Mouse (Mus musculus) forebrain, embryonic 11.5 days (tissue): ENCODE measurements around the gene Gm2431. TPM values are rescaled to one million over a fixed set of nuclear protein-coding genes. Genes with fewer than 3 reads are reported as not detected.
"Not testable (repeated sequence)": the region's sequence is repeated elsewhere in the genome, so short reads cannot be mapped to it uniquely, and the experiment has no call there.

ENCODE experiments used
- ATAC-seq: fragments of 200-750 bp; cut with Nextera tagmentation; replicated peaks from 2 replicates; pipeline ENCODE4 v1.8.0; 2017; ENCODE audit warnings: moderate TSS enrichment; ENCODE audit not compliant: low FRiP score
- DNase-seq: peaks from one replicate; pipeline ENCODE4 v3.0.0-alpha.2; 2017; ENCODE audit warnings: low spot score
- H3K27ac ChIP-seq: fragments of 300-500 bp; sonication (generic); 2 replicates; pipeline ENCODE4 v1.5.1; 2014; ENCODE audit warnings: low read depth, low read length
- H3K27me3 ChIP-seq: fragments of 300-500 bp; sonication (generic); 2 replicates; pipeline ENCODE4 v1.6.1; 2014; ENCODE audit warnings: mild to moderate bottlenecking, low read length, mixed read lengths; ENCODE audit not compliant: control insufficient read depth, insufficient read depth
- H3K36me3 ChIP-seq: fragments of 300-500 bp; sonication (generic); 2 replicates; pipeline ENCODE4 v1.6.1; 2014; ENCODE audit warnings: mild to moderate bottlenecking, low read length, moderate library complexity, mixed read lengths; ENCODE audit not compliant: control insufficient read depth, insufficient read depth
- H3K4me1 ChIP-seq: fragments of 300-500 bp; sonication (generic); replicated peaks from 2 replicates; pipeline ENCODE4 v1.6.1; 2014; ENCODE audit warnings: low read length, mixed read lengths; ENCODE audit not compliant: control insufficient read depth, insufficient read depth
- H3K4me2 ChIP-seq: fragments of 300-500 bp; sonication (generic); 2 replicates; pipeline ENCODE4 v1.6.1; 2014; ENCODE audit warnings: low read depth, mild to moderate bottlenecking, low read length, moderate library complexity, mixed read lengths; ENCODE audit not compliant: severe bottlenecking
- H3K4me3 ChIP-seq: fragments of 300-500 bp; sonication (generic); 2 replicates; pipeline ENCODE4 v1.5.1; 2014; ENCODE audit warnings: low read depth, low read length
- H3K9ac ChIP-seq: fragments of 300-500 bp; sonication (generic); 2 replicates; pipeline ENCODE4 v1.6.1; 2014; ENCODE audit warnings: low read length
- H3K9me3 ChIP-seq: fragments of 300-500 bp; sonication (generic); 2 replicates; pipeline ENCODE4 v1.6.1; 2016; ENCODE audit warnings: low read length, mixed read lengths; ENCODE audit not compliant: control insufficient read depth
- WGBS: fragments of 180-500 bp; shearing (Covaris S2); extraction: QIAGEN DNeasy Blood & Tissue Kit; methylation state at CpG from one replicate; pipeline ENCODE4 v1.1.7; 2014; 5-methylcytosine and 5-hydroxymethylcytosine counted together
- polyA plus RNA-seq: library from polyadenylated mRNA; unstranded; fragments of >200 nt; fragmentation: Nextera tagmentation; extraction: Ambion mirVana; gene quantifications from 2 replicates; pipeline ENCODE4 v1.2.1, GENCODE M21; 2014

Gene Gm2431
- polyA plus RNA-seq, 1 experiment from 2014 or later: not detected

- Histone ChIP-seq H3K27me3 (peaks cover 4% of the 10 kb centered on the region; the same call in 1 of the 2 replicates), H3K36me3 (no peaks in the 10 kb centered on the region), H3K4me2 (peak overlapping the region; percentile 86), H3K4me3 (peak overlapping the region; percentile 53), H3K9me3 (no peaks in the 10 kb centered on the region), H3K9ac (peak overlapping the region; percentile 73; the same call in 1 of the 2 replicates), H3K27ac (no peak overlapping the region), H3K4me1 (0 out of 2 replicates have a peak, but pooled peaks cover 6% of the 10 kb centered on the region)
- ATAC-seq (peak; percentile 49), DNase-seq (peak; percentile 66)
- WGBS: 18% methylated on average over 23 of the region's 23 CpGs
These were observed 27.1 kb upstream of the Gm2431 start for GRCm38 (mm10) chr7:142285130-142285835.

GRCm38 (mm10) chr7:142284615-142285080 lies 26.5 kb upstream of the Gm2431 start:
- DNase-seq (peak; percentile 96), ATAC-seq (peak; percentile 86)
- peaks cover 4% of the 10 kb centered on the region; the same call in 1 of the 2 replicates for H3K27me3 ChIP-seq
- peak overlapping the region; percentile 72 for H3K27ac ChIP-seq
- 0 out of 2 replicates have a peak, but pooled peaks cover 6% of the 10 kb centered on the region for H3K4me1 ChIP-seq
- no peaks in the 10 kb centered on the region for H3K36me3 ChIP-seq
- peak overlapping the region; percentile 86 for H3K4me2 ChIP-seq
- H3K9ac ChIP-seq: peak overlapping the region; percentile 73
- H3K4me3 ChIP-seq: peak overlapping the region; percentile 53
- no peaks in the 10 kb centered on the region for H3K9me3 ChIP-seq
- under 1% methylated on average over 19 of the region's 19 CpGs for WGBS

- H3K4me2 ChIP-seq: peak overlapping the region; percentile 86
- ATAC-seq (peak; percentile 85), DNase-seq (peak; percentile 85)
- peak overlapping the region; percentile 72 for H3K27ac ChIP-seq
- under 1% methylated on average over 38 of the region's 38 CpGs for WGBS
- peaks cover 4% of the 10 kb centered on the region; the same call in 1 of the 2 replicates for H3K27me3 ChIP-seq
- no peaks in the 10 kb centered on the region for H3K36me3 ChIP-seq
- no peaks in the 10 kb centered on the region for H3K9me3 ChIP-seq
- H3K9ac ChIP-seq: peak overlapping the region; percentile 73
- 0 out of 2 replicates have a peak, but pooled peaks cover 6% of the 10 kb centered on the region for H3K4me1 ChIP-seq
- H3K4me3 ChIP-seq: peak overlapping the region; percentile 53
These were observed 26.0 kb upstream of the Gm2431 start for GRCm38 (mm10) chr7:142284023-142284591.

GRCm38 (mm10) chr7:142282847-142283246 lies 24.7 kb upstream of the Gm2431 start:
- not testable (repeated sequence) for DNase-seq, H3K4me3 ChIP-seq, H3K9me3 ChIP-seq, H3K27ac ChIP-seq, ATAC-seq, H3K36me3 ChIP-seq, H3K4me1 ChIP-seq, H3K9ac ChIP-seq, H3K27me3 ChIP-seq, H3K4me2 ChIP-seq
- WGBS: 12% methylated on average over 2 of the region's 2 CpGs

GRCm38 (mm10) chr7:142279291-142279690 lies 21.1 kb upstream of the Gm2431 start:
- H3K4me2 ChIP-seq, H3K4me3 ChIP-seq, ATAC-seq, H3K9me3 ChIP-seq, H3K4me1 ChIP-seq, H3K36me3 ChIP-seq, H3K27me3 ChIP-seq, DNase-seq, H3K27ac ChIP-seq, H3K9ac ChIP-seq: not testable (repeated sequence)
- 52% methylated on average over 1 of the region's 1 CpGs for WGBS

- 0% methylated on average over 3 of the region's 3 CpGs for WGBS
- not testable (repeated sequence) for H3K9me3 ChIP-seq, H3K4me2 ChIP-seq, H3K27me3 ChIP-seq, ATAC-seq, H3K4me3 ChIP-seq, H3K27ac ChIP-seq, H3K9ac ChIP-seq, H3K36me3 ChIP-seq, H3K4me1 ChIP-seq
- DNase-seq: peak; percentile 76
These were observed 20.0 kb upstream of the Gm2431 start for GRCm38 (mm10) chr7:142278183-142278582.

GRCm38 (mm10) chr7:142274263-142274662 lies 16.1 kb upstream of the Gm2431 start, which contains the start of gene Gm4559:
Gene Gm4559, minus strand, starts transcription at chr7:142274363.
- H3K9me3 ChIP-seq, H3K4me2 ChIP-seq, H3K9ac ChIP-seq, H3K4me1 ChIP-seq, DNase-seq, H3K27ac ChIP-seq, ATAC-seq, H3K4me3 ChIP-seq, H3K27me3 ChIP-seq, H3K36me3 ChIP-seq: not testable (repeated sequence)

GRCm38 (mm10) chr7:142255517-142255916 lies 2.6 kb downstream of the Gm2431 start:
- H3K4me1 ChIP-seq: no peaks in the 10 kb centered on the region
- no peak overlapping the region for H3K4me2 ChIP-seq
- H3K27ac ChIP-seq: no peak overlapping the region
- H3K27me3 ChIP-seq: no peaks in the 10 kb centered on the region
- DNase-seq: peak; percentile 55
- WGBS: 0% methylated on average over 2 of the region's 2 CpGs
- no peak overlapping the region for H3K4me3 ChIP-seq
- no peaks in the 10 kb centered on the region for H3K36me3 ChIP-seq
- ATAC-seq: no peak
- H3K9me3 ChIP-seq: no peaks in the 10 kb centered on the region
- H3K9ac ChIP-seq: no peak overlapping the region
